Mouse (Mus musculus) intestine, postnatal 0 days (tissue): Measurements from ENCODE around the gene Gjc2. TPM values are rescaled to one million over a fixed set of nuclear protein-coding genes. Genes with fewer than 3 reads are reported as not detected.

ENCODE experiments used
- ATAC-seq: fragments of 200-750 bp; cut with Nextera tagmentation; 2 replicates; pipeline ENCODE4 v1.8.0; 2017; ENCODE audit warnings: mild to moderate bottlenecking, moderate TSS enrichment, moderate library complexity
- H3K27ac ChIP-seq: fragments of 300-500 bp; sonication (generic); 2 replicates; pipeline ENCODE4 v1.5.1; 2014; ENCODE audit warnings: mild to moderate bottlenecking, low read depth, low read length, moderate library complexity
- H3K27me3 ChIP-seq: fragments of 300-500 bp; sonication (generic); replicated peaks from 2 replicates; pipeline ENCODE4 v1.6.1; 2014; ENCODE audit warnings: low read length, mixed read lengths; ENCODE audit not compliant: control insufficient read depth, insufficient read depth
- H3K36me3 ChIP-seq: fragments of 300-500 bp; sonication (generic); 2 replicates; pipeline ENCODE4 v1.6.1; 2014; ENCODE audit warnings: mild to moderate bottlenecking, moderate library complexity; ENCODE audit not compliant: control insufficient read depth, insufficient read depth
- H3K4me1 ChIP-seq: fragments of 300-500 bp; sonication (generic); replicated peaks from 2 replicates; pipeline ENCODE4 v1.6.1; 2014; ENCODE audit warnings: antibody characterized with exemption, low read length, mixed read lengths; ENCODE audit not compliant: control insufficient read depth, insufficient read depth
- H3K4me2 ChIP-seq: fragments of 300-500 bp; sonication (generic); replicated peaks from 2 replicates; pipeline ENCODE4 v1.6.1; 2014; ENCODE audit warnings: low read depth, mild to moderate bottlenecking, moderate library complexity
- H3K4me3 ChIP-seq: fragments of 300-500 bp; sonication (generic); 2 replicates; pipeline ENCODE4 v1.5.1; 2014; ENCODE audit warnings: low read depth, low read length
- H3K9ac ChIP-seq: fragments of 300-500 bp; sonication (generic); 2 replicates; pipeline ENCODE4 v1.6.1; 2014; ENCODE audit warnings: mild to moderate bottlenecking, low read depth, low read length
- H3K9me3 ChIP-seq: fragments of 300-500 bp; sonication (generic); 2 replicates; pipeline ENCODE4 v1.6.1; 2016; ENCODE audit warnings: mixed run types; ENCODE audit not compliant: control insufficient read depth
- CTCF ChIP-seq: sonication (generic); IDR thresholded peaks from 2 replicates; pipeline ENCODE4 v1.5.1; 2016; ENCODE audit warnings: low read depth, mild to moderate bottlenecking, control low read depth, antibody characterized with exemption, moderate library complexity
- WGBS: fragments of 180-500 bp; shearing (Covaris S2); extraction: QIAGEN DNeasy Blood & Tissue Kit; methylation state at CpG from one replicate; pipeline ENCODE4 v1.1.7; 2014; 5-methylcytosine and 5-hydroxymethylcytosine counted together
- polyA plus RNA-seq: library from polyadenylated mRNA; unstranded; fragments of >200 nt; fragmentation: Nextera tagmentation; extraction: Ambion mirVana; gene quantifications from 2 replicates; pipeline ENCODE4 v1.2.1, GENCODE M21; 2015

Gene Gjc2
- polyA plus RNA-seq, 1 experiment from 2014 or later: 2.2 TPM

- no peak for ATAC-seq
- WGBS: 48% methylated on average over 2 of the region's 2 CpGs
- Histone ChIP-seq H3K4me2 (no peak overlapping the region), H3K27me3 (no peaks in the 10 kb centered on the region), H3K9me3 (no peaks in the 10 kb centered on the region), H3K27ac (no peak overlapping the region), H3K9ac (no peak overlapping the region), H3K36me3 (no peaks in the 10 kb centered on the region), H3K4me3 (no peak overlapping the region), H3K4me1 (peaks cover 3% of the 10 kb centered on the region; the same call in 1 of the 2 replicates)
- no peak for TF ChIP-seq CTCF
Measured at GRCm38 (mm10) chr11:59165616-59166241, 17.3 kb downstream of the Gjc2 start.

GRCm38 (mm10) chr11:59164384-59164783 is 18.6 kb downstream of the Gjc2 start:
- ATAC-seq: no peak
- Histone ChIP-seq H3K4me1 (peaks cover 3% of the 10 kb centered on the region; the same call in 1 of the 2 replicates), H3K9me3 (no peaks in the 10 kb centered on the region), H3K9ac (0 out of 2 replicates have a peak overlapping the region, but pooled peaks have one; percentile 89), H3K27me3 (no peaks in the 10 kb centered on the region), H3K4me2 (peak overlapping the region; percentile 60; the same call in 1 of the 2 replicates), H3K36me3 (no peaks in the 10 kb centered on the region), H3K27ac (peak overlapping the region; percentile 98; the same call in 1 of the 2 replicates), H3K4me3 (peak overlapping the region; percentile 64; the same call in 1 of the 2 replicates)
- TF ChIP-seq CTCF: no peak
- WGBS: 73% methylated on average over 9 of the region's 9 CpGs

GRCm38 (mm10) chr11:59163255-59164236 is 19.5 kb downstream of the Gjc2 start, which contains the start of gene Iba57:
Gene Iba57, minus strand, starts transcription at chr11:59163739.
- Histone ChIP-seq H3K4me1 (peaks cover 3% of the 10 kb centered on the region; the same call in 1 of the 2 replicates), H3K9ac (peak within 1 kb of the TSS; percentile 89), H3K4me3 (peak within 1 kb of the TSS; percentile 64), H3K27me3 (no peaks in the 10 kb centered on the region), H3K36me3 (0 out of 2 replicates have a peak, but pooled peaks cover 6% of the 10 kb centered on the region), H3K9me3 (no peaks in the 10 kb centered on the region), H3K27ac (peak within 1 kb of the TSS; percentile 98), H3K4me2 (peak within 1 kb of the TSS; percentile 60)
- peak; percentile 98 for ATAC-seq
- TF ChIP-seq CTCF: peak; percentile 68
- WGBS: 2% methylated on average over 59 of the region's 68 CpGs

GRCm38 (mm10) chr11:59162443-59163254 is 20.4 kb downstream of the Gjc2 start:
- ATAC-seq: no peak; the same call in 1 of the 2 replicates
- peak overlapping the region; percentile 60 for H3K4me2 ChIP-seq
- H3K27ac ChIP-seq: peak overlapping the region; percentile 98
- H3K27me3 ChIP-seq: no peaks in the 10 kb centered on the region
- peaks cover 13% of the 10 kb centered on the region for H3K36me3 ChIP-seq
- no peak for TF ChIP-seq CTCF
- 39% methylated on average over 9 of the region's 9 CpGs for WGBS
- H3K4me3 ChIP-seq: peak overlapping the region; percentile 64
- peak overlapping the region; percentile 89 for H3K9ac ChIP-seq
- H3K9me3 ChIP-seq: no peaks in the 10 kb centered on the region
- H3K4me1 ChIP-seq: peaks cover 3% of the 10 kb centered on the region; the same call in 1 of the 2 replicates

GRCm38 (mm10) chr11:59161398-59161797 is 21.6 kb downstream of the Gjc2 start:
- no peaks in the 10 kb centered on the region for H3K9me3 ChIP-seq
- peak; percentile 41 for TF ChIP-seq CTCF
- H3K27ac ChIP-seq: no peak overlapping the region
- no peak for ATAC-seq
- H3K4me2 ChIP-seq: no peak overlapping the region
- WGBS: 76% methylated on average over 5 of the region's 5 CpGs
- H3K27me3 ChIP-seq: no peaks in the 10 kb centered on the region
- no peak overlapping the region for H3K9ac ChIP-seq
- peaks cover 3% of the 10 kb centered on the region; the same call in 1 of the 2 replicates for H3K4me1 ChIP-seq
- no peak overlapping the region for H3K4me3 ChIP-seq
- H3K36me3 ChIP-seq: peaks cover 18% of the 10 kb centered on the region
